Mouse (Mus musculus): ENCODE measurements at regions not wholly inside any gene's neighbourhood (a gene's known extent, or its start where the extent isn't known, plus 50 kb on each side); places are given as distances from the start of the nearest gene placed in this dataset.

- TF ChIP-seq POLR2A (IDR thresholded peaks at IDR 0.05; ENCODE audit: low read depth, low read length) = no peak
- TF ChIP-seq CTCF (IDR thresholded peaks at IDR 0.05; ENCODE audit: extremely low read depth, insufficient read depth, insufficient read length, insufficient replicate concordance) = no peak
- 38% methylated on average over 22 of the region's 28 CpGs for WGBS
- DNase-seq (ENCODE audit: low read depth in 1 of 2, low spot score in 2 of 2) = no peak
- Histone ChIP-seq H3K36me3 (ENCODE audit: control insufficient read depth, insufficient read depth, low read length) (no peaks in the 10 kb centered on the region), H3K4me1 (ENCODE audit: control insufficient read depth, insufficient read depth, insufficient read length) (no peaks in the 10 kb centered on the region), H3K27me3 (ENCODE audit: control insufficient read depth, insufficient read depth, low read length) (no peaks in the 10 kb centered on the region), H3K4me3 (ENCODE audit: extremely low read depth, insufficient read depth, insufficient read length) (no peak overlapping the region), H3K27ac (ENCODE audit: insufficient read depth, low read length) (no peak overlapping the region)
Observed at GRCm38 (mm10) chrX:99593872-99594487, 122.9 kb upstream of the Pja1 start.

- Histone ChIP-seq H3K4me1 (ENCODE audit: control insufficient read depth, insufficient read depth, insufficient read length) (no peaks in the 10 kb centered on the region), H3K36me3 (ENCODE audit: control insufficient read depth, insufficient read depth, low read length) (no peaks in the 10 kb centered on the region), H3K27ac (ENCODE audit: insufficient read depth, low read length) (no peak overlapping the region), H3K4me3 (ENCODE audit: extremely low read depth, insufficient read depth, insufficient read length) (no peak overlapping the region), H3K27me3 (ENCODE audit: control insufficient read depth, insufficient read depth, low read length) (no peaks in the 10 kb centered on the region)
- no peak for TF ChIP-seq CTCF (IDR thresholded peaks at IDR 0.05; ENCODE audit: extremely low read depth, insufficient read depth, insufficient read length, insufficient replicate concordance)
- DNase-seq (ENCODE audit: low read depth in 1 of 2, low spot score in 2 of 2) = peak in 1 of 2 experiments; percentile 7
- WGBS = 56% methylated on average over 11 of the region's 11 CpGs
Observed at GRCm38 (mm10) chrX:99592980-99593379, 121.9 kb upstream of the Pja1 start.

- H3K27me3 ChIP-seq (ENCODE audit: control insufficient read depth, insufficient read depth, low read length) = no peaks in the 10 kb centered on the region
- no peaks in the 10 kb centered on the region for H3K36me3 ChIP-seq (ENCODE audit: control insufficient read depth, insufficient read depth, low read length)
- H3K4me1 ChIP-seq (ENCODE audit: control insufficient read depth, insufficient read depth, insufficient read length) = no peaks in the 10 kb centered on the region
- 61% methylated on average over 2 of the region's 2 CpGs for WGBS
- no peak overlapping the region for H3K4me3 ChIP-seq (ENCODE audit: extremely low read depth, insufficient read depth, insufficient read length)
- TF ChIP-seq POLR2A (IDR thresholded peaks at IDR 0.05; ENCODE audit: low read depth, low read length) (no peak), CTCF (IDR thresholded peaks at IDR 0.05; ENCODE audit: extremely low read depth, insufficient read depth, insufficient read length, insufficient replicate concordance) (no peak)
- H3K27ac ChIP-seq (ENCODE audit: insufficient read depth, low read length) = no peak overlapping the region
- no peak for DNase-seq (ENCODE audit: low read depth in 1 of 2, low spot score in 2 of 2)
Observed at GRCm38 (mm10) chrX:99587284-99587683, 116.2 kb upstream of the Pja1 start.

- Histone ChIP-seq H3K4me3 (ENCODE audit: extremely low read depth, insufficient read depth, insufficient read length) (no peak overlapping the region), H3K4me1 (ENCODE audit: control insufficient read depth, insufficient read depth, insufficient read length) (no peaks in the 10 kb centered on the region), H3K27ac (ENCODE audit: insufficient read depth, low read length) (no peak overlapping the region), H3K36me3 (ENCODE audit: control insufficient read depth, insufficient read depth, low read length) (no peaks in the 10 kb centered on the region), H3K27me3 (ENCODE audit: control insufficient read depth, insufficient read depth, low read length) (no peaks in the 10 kb centered on the region)
- TF ChIP-seq POLR2A (IDR thresholded peaks at IDR 0.05; ENCODE audit: low read depth, low read length) (no peak), CTCF (IDR thresholded peaks at IDR 0.05; ENCODE audit: extremely low read depth, insufficient read depth, insufficient read length, insufficient replicate concordance) (no peak)
- no peak for DNase-seq (ENCODE audit: low read depth in 1 of 2, low spot score in 2 of 2)
- WGBS = 89% methylated on average over 11 of the region's 11 CpGs
Observed at GRCm38 (mm10) chrX:99586282-99586681, 115.2 kb upstream of the Pja1 start.

GRCm38 (mm10) chrX:99585703-99586102 lies 114.6 kb upstream of the Pja1 start:
- DNase-seq (ENCODE audit: low read depth in 1 of 2, low spot score in 2 of 2) = no peak
- H3K4me1 ChIP-seq (ENCODE audit: control insufficient read depth, insufficient read depth, insufficient read length) = no peaks in the 10 kb centered on the region
- no peak overlapping the region for H3K27ac ChIP-seq (ENCODE audit: insufficient read depth, low read length)
- no peaks in the 10 kb centered on the region for H3K36me3 ChIP-seq (ENCODE audit: control insufficient read depth, insufficient read depth, low read length)
- H3K4me3 ChIP-seq (ENCODE audit: extremely low read depth, insufficient read depth, insufficient read length) = no peak overlapping the region
- WGBS = 82% methylated on average over 3 of the region's 3 CpGs
- H3K27me3 ChIP-seq (ENCODE audit: control insufficient read depth, insufficient read depth, low read length) = no peaks in the 10 kb centered on the region
- TF ChIP-seq POLR2A (IDR thresholded peaks at IDR 0.05; ENCODE audit: low read depth, low read length) (no peak), CTCF (IDR thresholded peaks at IDR 0.05; ENCODE audit: extremely low read depth, insufficient read depth, insufficient read length, insufficient replicate concordance) (no peak)

GRCm38 (mm10) chrX:99582611-99583010 lies 111.5 kb upstream of the Pja1 start:
- no peaks in the 10 kb centered on the region for H3K27me3 ChIP-seq (ENCODE audit: control insufficient read depth, insufficient read depth, low read length)
- no peaks in the 10 kb centered on the region for H3K4me1 ChIP-seq (ENCODE audit: control insufficient read depth, insufficient read depth, insufficient read length)
- H3K4me3 ChIP-seq (ENCODE audit: extremely low read depth, insufficient read depth, insufficient read length) = no peak overlapping the region
- TF ChIP-seq CTCF (IDR thresholded peaks at IDR 0.05; ENCODE audit: extremely low read depth, insufficient read depth, insufficient read length, insufficient replicate concordance) (no peak), POLR2A (IDR thresholded peaks at IDR 0.05; ENCODE audit: low read depth, low read length) (no peak)
- no peaks in the 10 kb centered on the region for H3K36me3 ChIP-seq (ENCODE audit: control insufficient read depth, insufficient read depth, low read length)
- DNase-seq (ENCODE audit: low read depth in 1 of 2, low spot score in 2 of 2) = no peak
- WGBS = 87% methylated on average over 9 of the region's 9 CpGs
- no peak overlapping the region for H3K27ac ChIP-seq (ENCODE audit: insufficient read depth, low read length)

GRCm38 (mm10) chrX:99581632-99582466 lies 110.8 kb upstream of the Pja1 start:
- H3K36me3 ChIP-seq (ENCODE audit: control insufficient read depth, insufficient read depth, low read length) = no peaks in the 10 kb centered on the region
- no peak overlapping the region for H3K27ac ChIP-seq (ENCODE audit: insufficient read depth, low read length)
- no peaks in the 10 kb centered on the region for H3K27me3 ChIP-seq (ENCODE audit: control insufficient read depth, insufficient read depth, low read length)
- no peak for DNase-seq (ENCODE audit: low read depth in 1 of 2, low spot score in 2 of 2)
- no peak overlapping the region for H3K4me3 ChIP-seq (ENCODE audit: extremely low read depth, insufficient read depth, insufficient read length)
- 42% methylated on average over 10 of the region's 10 CpGs for WGBS
- H3K4me1 ChIP-seq (ENCODE audit: control insufficient read depth, insufficient read depth, insufficient read length) = no peaks in the 10 kb centered on the region
- no peak for TF ChIP-seq CTCF (IDR thresholded peaks at IDR 0.05; ENCODE audit: extremely low read depth, insufficient read depth, insufficient read length, insufficient replicate concordance)
- TF ChIP-seq POLR2A (IDR thresholded peaks at IDR 0.05; ENCODE audit: low read depth, low read length) = no peak

All from spleen, adult 2 months (tissue).